Mouse (Mus musculus) stomach, embryonic 14.5 days (tissue): ENCODE data around the gene Olfr694. TPM values are rescaled to one million over a fixed set of nuclear protein-coding genes. Genes with fewer than 3 reads are reported as not detected.

Experiments
- ATAC-seq: fragments of 200-750 bp; cut with Nextera tagmentation; 2 replicates; pipeline ENCODE4 v1.8.0; 2017; ENCODE audit warnings: low read depth, moderate TSS enrichment; ENCODE audit not compliant: insufficient number of reproducible peaks, insufficient read depth, low FRiP score
- H3K27ac ChIP-seq: fragments of 300-500 bp; sonication (generic); 2 replicates; pipeline ENCODE4 v1.5.1; 2014; ENCODE audit warnings: mild to moderate bottlenecking, low read length, moderate library complexity, mixed read lengths
- H3K27me3 ChIP-seq: fragments of 300-500 bp; sonication (generic); 2 replicates; pipeline ENCODE4 v1.6.1; 2014; ENCODE audit warnings: low read length, control low read depth, mixed read lengths; ENCODE audit not compliant: control insufficient read depth, insufficient read depth
- H3K36me3 ChIP-seq: fragments of 300-500 bp; sonication (generic); 2 replicates; pipeline ENCODE4 v1.6.1; 2014; ENCODE audit warnings: mild to moderate bottlenecking, control low read depth, low read length, moderate library complexity, mixed read lengths; ENCODE audit not compliant: control insufficient read depth, insufficient read depth
- H3K4me1 ChIP-seq: fragments of 300-500 bp; sonication (generic); 2 replicates; pipeline ENCODE4 v1.6.1; 2014; ENCODE audit warnings: low read length, control low read depth, mixed read lengths; ENCODE audit not compliant: control insufficient read depth, insufficient read depth
- H3K4me2 ChIP-seq: fragments of 300-500 bp; sonication (generic); replicated peaks from 2 replicates; pipeline ENCODE4 v1.6.1; 2014; ENCODE audit warnings: low read depth, low read length, control low read depth
- H3K4me3 ChIP-seq: fragments of 300-500 bp; sonication (generic); 2 replicates; pipeline ENCODE4 v1.5.1; 2014; ENCODE audit warnings: low read depth, low read length, control low read depth
- H3K9ac ChIP-seq: fragments of 300-500 bp; sonication (generic); replicated peaks from 2 replicates; pipeline ENCODE4 v1.6.1; 2014; ENCODE audit warnings: low read depth, mild to moderate bottlenecking, control low read depth, low read length, moderate library complexity, mixed read lengths
- H3K9me3 ChIP-seq: fragments of 300-500 bp; sonication (generic); 2 replicates; pipeline ENCODE4 v1.6.1; 2016; ENCODE audit warnings: low read depth, low read length, control low read depth; ENCODE audit not compliant: control insufficient read depth
- WGBS: fragments of 180-500 bp; shearing (Covaris S2); extraction: QIAGEN DNeasy Blood & Tissue Kit; methylation state at CpG from one replicate; pipeline ENCODE4 v1.1.7; 2014; 5-methylcytosine and 5-hydroxymethylcytosine counted together
- polyA plus RNA-seq: library from polyadenylated mRNA; unstranded; fragments of >200 nt; fragmentation: Nextera tagmentation; extraction: Ambion mirVana; gene quantifications from 2 replicates; pipeline ENCODE4 v1.2.1, GENCODE M21; 2014

Olfr694 gene
- polyA plus RNA-seq, 1 experiment from 2014 or later = not detected

- H3K9me3 ChIP-seq = no peaks in the 10 kb centered on the region
- H3K4me2 ChIP-seq = no peak overlapping the region
- no peaks in the 10 kb centered on the region for H3K4me1 ChIP-seq
- no peak for ATAC-seq
- no peak overlapping the region for H3K27ac ChIP-seq
- no peaks in the 10 kb centered on the region for H3K36me3 ChIP-seq
- 83% methylated on average over 2 of the region's 2 CpGs for WGBS
- H3K9ac ChIP-seq = no peak overlapping the region
- H3K4me3 ChIP-seq = no peak overlapping the region
- H3K27me3 ChIP-seq = no peaks in the 10 kb centered on the region
These were observed 6.2 kb downstream of the Olfr694 start for GRCm38 (mm10) chr7:106685382-106685781.

GRCm38 (mm10) chr7:106680484-106680883, 11.1 kb downstream of the Olfr694 start, which contains the start of gene Olfr693:
Olfr693 (minus strand) TSS chr7:106680584.
- no peaks in the 10 kb centered on the region for H3K36me3 ChIP-seq
- ATAC-seq = no peak
- H3K4me3 ChIP-seq = no peak within 1 kb of the TSS
- H3K4me2 ChIP-seq = no peak within 1 kb of the TSS
- no peak within 1 kb of the TSS for H3K9ac ChIP-seq
- H3K4me1 ChIP-seq = no peaks in the 10 kb centered on the region
- H3K27ac ChIP-seq = no peak within 1 kb of the TSS
- no peaks in the 10 kb centered on the region for H3K27me3 ChIP-seq
- H3K9me3 ChIP-seq = no peaks in the 10 kb centered on the region

DNA sequence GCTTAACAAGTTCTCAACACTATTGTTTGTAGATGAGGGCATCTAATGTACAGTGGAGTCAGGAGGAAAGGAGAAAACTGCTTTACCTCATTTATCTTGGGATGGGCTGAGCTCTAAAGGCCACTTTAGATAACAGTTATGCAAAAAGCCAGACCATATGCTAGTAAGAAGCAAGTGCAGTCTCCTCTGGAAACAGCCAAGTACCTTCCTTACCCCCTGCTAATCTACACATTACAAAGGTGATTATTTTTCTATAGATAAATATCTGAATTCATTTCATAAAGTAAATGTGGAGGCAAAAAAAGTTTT, 39.3 kb downstream of the Olfr694 start:
- Histone ChIP-seq H3K4me3 (no peak overlapping the region), H3K9me3 (no peaks in the 10 kb centered on the region), H3K4me2 (no peak overlapping the region), H3K36me3 (no peaks in the 10 kb centered on the region), H3K27me3 (no peaks in the 10 kb centered on the region), H3K9ac (no peak overlapping the region), H3K27ac (no peak overlapping the region), H3K4me1 (no peaks in the 10 kb centered on the region)
- no peak for ATAC-seq

DNA sequence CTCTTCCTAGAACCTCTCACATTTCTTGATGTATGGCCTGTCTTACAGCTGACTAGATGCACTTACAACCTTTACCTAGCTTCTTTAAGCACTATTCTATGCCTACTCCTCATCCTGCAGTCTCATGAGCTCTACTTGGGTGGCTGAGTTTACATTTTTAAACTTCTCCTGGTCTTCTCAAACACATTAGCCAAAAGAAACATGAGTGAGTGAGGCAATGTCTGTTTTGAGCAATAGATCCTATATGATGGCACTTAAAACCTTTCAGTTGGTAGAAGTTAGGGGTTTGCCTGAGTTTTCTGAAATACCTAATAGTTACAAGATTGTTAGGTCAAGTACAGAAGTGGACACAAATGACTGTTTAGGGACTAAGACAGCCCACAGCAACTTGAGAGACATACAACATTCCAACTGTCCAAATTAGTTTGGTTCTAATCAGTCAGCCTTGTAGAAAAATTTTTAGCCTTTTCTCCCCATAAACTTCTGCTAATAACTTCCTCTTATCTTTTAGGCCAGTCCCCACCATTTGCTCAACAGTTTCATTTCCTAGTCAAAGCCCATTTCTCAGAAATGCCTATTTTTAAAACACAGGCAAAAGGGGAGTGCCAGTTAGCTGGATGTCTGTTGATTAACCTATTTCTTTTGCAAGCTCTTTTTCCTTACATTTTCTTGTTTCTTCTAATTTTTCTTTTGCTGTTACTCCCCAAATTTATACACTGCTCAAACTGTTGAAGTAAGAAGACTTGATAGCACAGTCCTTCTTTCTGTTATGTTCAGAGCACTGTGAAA, 39.9 kb downstream of the Olfr694 start:
- Histone ChIP-seq H3K36me3 (no peaks in the 10 kb centered on the region), H3K9ac (no peak overlapping the region), H3K27me3 (no peaks in the 10 kb centered on the region), H3K4me3 (no peak overlapping the region), H3K4me1 (no peaks in the 10 kb centered on the region), H3K27ac (no peak overlapping the region), H3K4me2 (no peak overlapping the region), H3K9me3 (no peaks in the 10 kb centered on the region)
- no peak for ATAC-seq

GRCm38 (mm10) chr7:106649774-106650173, 41.8 kb downstream of the Olfr694 start:
- H3K4me3 ChIP-seq = no peak overlapping the region
- no peaks in the 10 kb centered on the region for H3K4me1 ChIP-seq
- H3K9ac ChIP-seq = no peak overlapping the region
- H3K9me3 ChIP-seq = no peaks in the 10 kb centered on the region
- ATAC-seq = no peak
- no peaks in the 10 kb centered on the region for H3K27me3 ChIP-seq
- WGBS = 74% methylated on average over 1 of the region's 1 CpGs
- no peak overlapping the region for H3K4me2 ChIP-seq
- no peaks in the 10 kb centered on the region for H3K36me3 ChIP-seq
- no peak overlapping the region for H3K27ac ChIP-seq

DNA sequence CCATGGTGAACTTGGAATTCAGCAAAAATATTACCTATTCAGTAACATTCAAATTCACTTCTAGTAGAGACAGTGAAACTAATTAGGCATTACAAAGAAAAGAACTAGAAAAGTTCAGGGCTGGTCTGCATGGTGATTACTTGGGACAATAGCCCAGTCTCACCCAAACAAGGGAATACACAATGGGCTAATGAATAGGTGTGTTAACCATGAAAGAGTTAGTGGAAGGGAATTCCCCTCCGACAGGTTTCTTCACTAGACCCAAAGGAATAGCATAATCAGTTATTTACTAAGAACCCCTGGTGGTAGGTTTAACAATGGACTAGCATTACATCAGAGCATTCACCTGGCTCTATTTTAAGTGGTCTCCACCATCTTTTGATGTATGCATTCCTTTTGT, 46.4 kb downstream of the Olfr694 start:
- Histone ChIP-seq H3K36me3 (no peaks in the 10 kb centered on the region), H3K4me3 (no peak overlapping the region), H3K4me2 (no peak overlapping the region), H3K27me3 (no peaks in the 10 kb centered on the region), H3K4me1 (no peaks in the 10 kb centered on the region), H3K27ac (no peak overlapping the region), H3K9me3 (no peaks in the 10 kb centered on the region), H3K9ac (no peak overlapping the region)
- 89% methylated on average over 1 of the region's 1 CpGs for WGBS
- no peak for ATAC-seq

DNA sequence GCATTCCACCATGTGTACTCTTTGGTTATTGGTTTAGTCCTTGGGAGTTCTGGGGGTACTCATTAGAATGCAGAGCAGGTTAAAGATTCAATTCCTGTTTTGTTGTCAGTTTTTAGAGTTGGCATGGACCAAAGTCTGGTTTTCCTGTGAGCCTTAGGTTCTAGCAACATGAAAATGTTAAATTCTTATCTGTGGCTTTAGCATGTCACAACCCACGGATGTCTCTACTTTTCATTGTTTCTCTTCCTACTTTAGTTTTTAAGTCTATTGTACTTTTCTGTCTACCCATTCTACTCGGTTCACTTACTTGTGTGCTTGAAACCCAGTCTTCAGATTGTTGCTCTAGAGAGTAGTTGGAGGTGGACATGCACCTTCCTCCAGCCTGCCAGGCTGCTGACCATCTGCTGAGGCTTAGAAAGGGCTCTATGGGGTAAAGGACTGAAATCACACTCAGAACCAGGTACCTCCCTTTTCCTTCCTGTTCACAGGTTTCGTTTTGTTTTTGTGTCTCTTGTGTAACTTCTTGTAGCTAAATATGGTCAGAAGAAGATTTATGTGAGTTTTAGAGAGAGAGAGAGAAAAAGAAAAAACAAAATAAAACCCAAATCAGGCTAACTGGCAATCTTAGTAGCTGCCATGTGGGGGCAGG, 47.3 kb downstream of the Olfr694 start:
- Histone ChIP-seq H3K4me3 (no peak overlapping the region), H3K9ac (no peak overlapping the region), H3K4me2 (no peak overlapping the region), H3K27ac (no peak overlapping the region), H3K27me3 (no peaks in the 10 kb centered on the region), H3K36me3 (no peaks in the 10 kb centered on the region), H3K4me1 (no peaks in the 10 kb centered on the region), H3K9me3 (no peaks in the 10 kb centered on the region)
- no peak for ATAC-seq
- 74% methylated on average over 3 of the region's 3 CpGs for WGBS

- no peaks in the 10 kb centered on the region for H3K4me1 ChIP-seq
- H3K4me3 ChIP-seq = no peak overlapping the region
- no peaks in the 10 kb centered on the region for H3K27me3 ChIP-seq
- no peak overlapping the region for H3K9ac ChIP-seq
- no peak for ATAC-seq
- H3K4me2 ChIP-seq = no peak overlapping the region
- no peaks in the 10 kb centered on the region for H3K36me3 ChIP-seq
- H3K27ac ChIP-seq = no peak overlapping the region
- H3K9me3 ChIP-seq = no peaks in the 10 kb centered on the region
- 65% methylated on average over 1 of the region's 1 CpGs for WGBS
These were observed 50.8 kb downstream of the Olfr694 start for GRCm38 (mm10) chr7:106640839-106641238.

DNA sequence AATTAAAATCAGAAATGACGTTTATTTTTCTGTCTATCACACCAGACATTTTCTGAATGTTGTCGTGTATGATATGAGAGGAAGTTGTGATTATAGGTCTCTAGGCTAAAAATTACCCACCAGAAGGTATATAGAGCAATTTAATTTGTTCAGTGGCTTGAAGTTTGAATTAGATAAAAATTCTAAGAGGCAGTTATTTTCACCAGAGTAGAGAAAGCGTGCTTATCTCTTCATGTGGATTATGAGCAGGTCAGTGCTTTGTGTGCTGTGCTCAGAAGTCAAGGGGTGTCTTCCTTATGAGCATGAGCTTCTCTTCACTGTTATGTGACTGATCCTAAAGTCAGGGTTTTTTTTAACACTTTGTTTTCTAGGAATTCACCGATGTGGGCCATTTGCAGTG, 56.1 kb downstream of the Olfr694 start:
- Histone ChIP-seq H3K4me1 (no peaks in the 10 kb centered on the region), H3K9me3 (no peaks in the 10 kb centered on the region), H3K27ac (no peak overlapping the region), H3K9ac (no peak overlapping the region), H3K36me3 (no peaks in the 10 kb centered on the region), H3K4me2 (no peak overlapping the region), H3K4me3 (no peak overlapping the region), H3K27me3 (no peaks in the 10 kb centered on the region)
- no peak for ATAC-seq
- 81% methylated on average over 4 of the region's 4 CpGs for WGBS
